Mouse (Mus musculus): Measurements from ENCODE around the gene Pla2g10.
"Not testable (repeated sequence)": the region's sequence is repeated elsewhere in the genome, so short reads cannot be mapped to it uniquely, and the experiment has no call there.

Gene Pla2g10

GRCm38 (mm10) chr16:13727811-13728335 is 2.9 kb downstream of the Pla2g10 start:
- DNase-seq (ENCODE audit: low spot score): no peak

- no peak for DNase-seq (ENCODE audit: low spot score)
Measured at GRCm38 (mm10) chr16:13722937-13723336, 7.8 kb downstream of the Pla2g10 start.

GRCm38 (mm10) chr16:13716821-13717553 is 13.8 kb downstream of the Pla2g10 start:
- no peak for DNase-seq (ENCODE audit: low spot score)

- no peak for DNase-seq (ENCODE audit: low spot score)
Measured at GRCm38 (mm10) chr16:13714910-13715309, 15.9 kb downstream of the Pla2g10 start.

- DNase-seq (ENCODE audit: low spot score): no peak
Measured at GRCm38 (mm10) chr16:13704676-13705075, 26.1 kb downstream of the Pla2g10 start.

- DNase-seq (ENCODE audit: low spot score): no peak
Measured at GRCm38 (mm10) chr16:13702184-13702583, 28.6 kb downstream of the Pla2g10 start.

GRCm38 (mm10) chr16:13698998-13699397 is 31.8 kb downstream of the Pla2g10 start:
- no peak for DNase-seq (ENCODE audit: low spot score)

- no peak for DNase-seq (ENCODE audit: low spot score)
Measured at GRCm38 (mm10) chr16:13678601-13679319, 52.0 kb downstream of the Pla2g10 start.

GRCm38 (mm10) chr16:13674511-13674910 is 56.3 kb downstream of the Pla2g10 start:
- DNase-seq (ENCODE audit: low spot score): no peak

GRCm38 (mm10) chr16:13673114-13673513 is 57.7 kb downstream of the Pla2g10 start:
- DNase-seq (ENCODE audit: low spot score): no peak

GRCm38 (mm10) chr16:13672386-13672898 is 58.3 kb downstream of the Pla2g10 start:
- DNase-seq (ENCODE audit: low spot score): peak; percentile 40

- DNase-seq (ENCODE audit: low spot score): peak; percentile 95
Measured at GRCm38 (mm10) chr16:13671685-13672385, 58.9 kb downstream of the Pla2g10 start, which contains the start of the genes Bfar and 3110001I22Rik. Gene Bfar (plus strand): TSS chr16:13671858. Gene 3110001I22Rik (plus strand): TSS chr16:13671929.

- not testable (repeated sequence) for DNase-seq (ENCODE audit: low spot score)
Measured at GRCm38 (mm10) chr16:13670896-13671295, 59.9 kb downstream of the Pla2g10 start.

- DNase-seq (ENCODE audit: low spot score): no peak
Measured at GRCm38 (mm10) chr16:13669282-13669681, 61.5 kb downstream of the Pla2g10 start.

GRCm38 (mm10) chr16:13668402-13669108 is 62.2 kb downstream of the Pla2g10 start:
- DNase-seq (ENCODE audit: low spot score): no peak

- DNase-seq (ENCODE audit: low spot score): peak; percentile 92
Measured at GRCm38 (mm10) chr16:13667878-13668343, 62.9 kb downstream of the Pla2g10 start, which contains the start of gene Parn. Gene Parn (minus strand): TSS chr16:13668170.

All from testis, postnatal 14 days (tissue).